Mouse (Mus musculus) stomach, embryonic 16.5 days (tissue): Measurements from ENCODE around the gene Hoxd11. TPM values are rescaled to one million over a fixed set of nuclear protein-coding genes. Genes with fewer than 3 reads are reported as not detected.

Source experiments
- ATAC-seq: fragments of 200-750 bp; cut with Nextera tagmentation; 2 replicates; pipeline ENCODE4 v1.8.0; 2017; ENCODE audit warnings: moderate number of reproducible peaks, moderate TSS enrichment; ENCODE audit not compliant: insufficient read depth, low FRiP score
- H3K27ac ChIP-seq: fragments of 300-500 bp; sonication (generic); 2 replicates; pipeline ENCODE4 v1.5.1; 2014; ENCODE audit warnings: low read length
- H3K27me3 ChIP-seq: fragments of 300-500 bp; sonication (generic); 2 replicates; pipeline ENCODE4 v1.6.1; 2014; ENCODE audit warnings: low read length, control low read depth, mixed read lengths; ENCODE audit not compliant: control insufficient read depth, insufficient read depth
- H3K36me3 ChIP-seq: fragments of 300-500 bp; sonication (generic); 2 replicates; pipeline ENCODE4 v1.6.1; 2014; ENCODE audit warnings: low read length; ENCODE audit not compliant: control insufficient read depth, insufficient read depth
- H3K4me1 ChIP-seq: fragments of 300-500 bp; sonication (generic); 2 replicates; pipeline ENCODE4 v1.6.1; 2014; ENCODE audit warnings: low read length, control low read depth, mixed read lengths; ENCODE audit not compliant: control insufficient read depth, insufficient read depth
- H3K4me2 ChIP-seq: fragments of 300-500 bp; sonication (generic); 2 replicates; pipeline ENCODE4 v1.6.1; 2014; ENCODE audit warnings: low read depth, low read length, mixed read lengths
- H3K4me3 ChIP-seq: fragments of 300-500 bp; sonication (generic); replicated peaks from 2 replicates; pipeline ENCODE4 v1.5.1; 2014; ENCODE audit warnings: mild to moderate bottlenecking, low read length
- H3K9ac ChIP-seq: fragments of 300-500 bp; sonication (generic); 2 replicates; pipeline ENCODE4 v1.6.1; 2014; ENCODE audit warnings: low read length
- H3K9me3 ChIP-seq: fragments of 300-500 bp; sonication (generic); replicated peaks from 2 replicates; pipeline ENCODE4 v1.6.1; 2016; ENCODE audit warnings: low read length, control low read depth; ENCODE audit not compliant: control insufficient read depth
- WGBS: fragments of 180-500 bp; shearing (Covaris S2); extraction: QIAGEN DNeasy Blood & Tissue Kit; methylation state at CpG from one replicate; pipeline ENCODE4 v1.1.7; 2014; 5-methylcytosine and 5-hydroxymethylcytosine counted together
- polyA plus RNA-seq: library from polyadenylated mRNA; unstranded; fragments of >200 nt; fragmentation: Nextera tagmentation; extraction: Ambion mirVana; gene quantifications from 2 replicates; pipeline ENCODE4 v1.2.1, GENCODE M21; 2015

The Hoxd11 gene
- polyA plus RNA-seq, 1 experiment from 2014 or later, result not detected

- no peak for ATAC-seq
- Histone ChIP-seq H3K4me2 (no peak overlapping the region), H3K4me1 (peaks cover 14% of the 10 kb centered on the region; the same call in 1 of the 2 replicates), H3K4me3 (no peak overlapping the region), H3K27ac (no peak overlapping the region), H3K36me3 (no peaks in the 10 kb centered on the region), H3K9me3 (no peaks in the 10 kb centered on the region), H3K9ac (no peak overlapping the region), H3K27me3 (peaks cover 93% of the 10 kb centered on the region)
- 4% methylated on average over 14 of the region's 14 CpGs for WGBS
Measured at GRCm38 (mm10) chr2:74669650-74670235, 9.6 kb upstream of the Hoxd11 start.

GRCm38 (mm10) chr2:74670632-74671188, 8.6 kb upstream of the Hoxd11 start:
- Histone ChIP-seq H3K9me3 (no peaks in the 10 kb centered on the region), H3K4me1 (peaks cover 14% of the 10 kb centered on the region; the same call in 1 of the 2 replicates), H3K4me2 (no peak overlapping the region), H3K27me3 (peaks cover 95% of the 10 kb centered on the region), H3K4me3 (no peak overlapping the region), H3K36me3 (no peaks in the 10 kb centered on the region), H3K27ac (no peak overlapping the region), H3K9ac (no peak overlapping the region)
- no peak for ATAC-seq
- WGBS, result 5% methylated on average over 3 of the region's 3 CpGs

- no peak for ATAC-seq
- H3K9ac ChIP-seq, result no peak overlapping the region
- no peak overlapping the region for H3K4me2 ChIP-seq
- no peaks in the 10 kb centered on the region for H3K9me3 ChIP-seq
- peaks cover 14% of the 10 kb centered on the region; the same call in 1 of the 2 replicates for H3K4me1 ChIP-seq
- 14% methylated on average over 5 of the region's 5 CpGs for WGBS
- no peak overlapping the region for H3K27ac ChIP-seq
- no peaks in the 10 kb centered on the region for H3K36me3 ChIP-seq
- no peak overlapping the region for H3K4me3 ChIP-seq
- peaks cover 96% of the 10 kb centered on the region for H3K27me3 ChIP-seq
Measured at GRCm38 (mm10) chr2:74671847-74672246, 7.5 kb upstream of the Hoxd11 start.

- Histone ChIP-seq H3K27ac (no peak overlapping the region), H3K4me3 (peak overlapping the region; percentile 40), H3K4me2 (peak overlapping the region; percentile 49), H3K36me3 (no peaks in the 10 kb centered on the region), H3K4me1 (peaks cover 13% of the 10 kb centered on the region; the same call in 1 of the 2 replicates), H3K9me3 (no peaks in the 10 kb centered on the region), H3K9ac (no peak overlapping the region), H3K27me3 (peaks cover 96% of the 10 kb centered on the region)
- ATAC-seq, result peak; percentile 54
- WGBS, result 5% methylated on average over 39 of the region's 40 CpGs
Measured at GRCm38 (mm10) chr2:74672481-74673362, 6.6 kb upstream of the Hoxd11 start.

- no peak for ATAC-seq
- no peak overlapping the region for H3K4me2 ChIP-seq
- 0 out of 2 replicates have a peak, but pooled peaks cover 4% of the 10 kb centered on the region for H3K4me1 ChIP-seq
- H3K36me3 ChIP-seq, result no peaks in the 10 kb centered on the region
- no peak overlapping the region for H3K27ac ChIP-seq
- no peak overlapping the region for H3K4me3 ChIP-seq
- H3K27me3 ChIP-seq, result peaks cover 95% of the 10 kb centered on the region
- 3% methylated on average over 24 of the region's 24 CpGs for WGBS
- H3K9ac ChIP-seq, result no peak overlapping the region
- H3K9me3 ChIP-seq, result no peaks in the 10 kb centered on the region
Measured at GRCm38 (mm10) chr2:74673835-74674425, 5.4 kb upstream of the Hoxd11 start.

- Histone ChIP-seq H3K4me1 (0 out of 2 replicates have a peak, but pooled peaks cover 4% of the 10 kb centered on the region), H3K4me2 (no peak within 1 kb of the TSS), H3K36me3 (no peaks in the 10 kb centered on the region), H3K27ac (no peak within 1 kb of the TSS), H3K9ac (no peak within 1 kb of the TSS), H3K27me3 (peaks cover 95% of the 10 kb centered on the region), H3K9me3 (no peaks in the 10 kb centered on the region), H3K4me3 (no peak within 1 kb of the TSS)
- 3% methylated on average over 47 of the region's 47 CpGs for WGBS
- ATAC-seq, result no peak
Measured at GRCm38 (mm10) chr2:74674881-74675665, 4.3 kb upstream of the Hoxd11 start, which contains the start of gene Hoxd12. Gene Hoxd12 (plus strand): TSS chr2:74675013.

GRCm38 (mm10) chr2:74675666-74676282, 3.6 kb upstream of the Hoxd11 start:
- no peak for ATAC-seq
- H3K4me1 ChIP-seq, result 0 out of 2 replicates have a peak, but pooled peaks cover 4% of the 10 kb centered on the region
- peaks cover 98% of the 10 kb centered on the region for H3K27me3 ChIP-seq
- H3K27ac ChIP-seq, result no peak overlapping the region
- H3K36me3 ChIP-seq, result no peaks in the 10 kb centered on the region
- WGBS, result 6% methylated on average over 24 of the region's 24 CpGs
- no peak overlapping the region for H3K4me2 ChIP-seq
- no peak overlapping the region for H3K9ac ChIP-seq
- H3K4me3 ChIP-seq, result no peak overlapping the region
- H3K9me3 ChIP-seq, result no peaks in the 10 kb centered on the region

GRCm38 (mm10) chr2:74676376-74677052, 2.8 kb upstream of the Hoxd11 start:
- no peak overlapping the region for H3K4me3 ChIP-seq
- H3K27me3 ChIP-seq, result peaks cover 98% of the 10 kb centered on the region
- WGBS, result 7% methylated on average over 9 of the region's 9 CpGs
- ATAC-seq, result no peak
- no peak overlapping the region for H3K27ac ChIP-seq
- H3K4me1 ChIP-seq, result 0 out of 2 replicates have a peak, but pooled peaks cover 4% of the 10 kb centered on the region
- no peaks in the 10 kb centered on the region for H3K36me3 ChIP-seq
- no peak overlapping the region for H3K9ac ChIP-seq
- H3K9me3 ChIP-seq, result no peaks in the 10 kb centered on the region
- H3K4me2 ChIP-seq, result no peak overlapping the region
